Mouse (Mus musculus) small intestine, adult 2 months (tissue): ENCODE results near the gene Ranbp10.

ENCODE experiments used
- CTCF ChIP-seq: fragments of 200-500 bp; IDR thresholded peaks from 2 replicates; pipeline ENCODE4 v1.5.1; 2012; ENCODE audit warnings: low read depth, mild to moderate bottlenecking, control low read depth, inconsistent platforms, low read length, moderate library complexity, mixed read lengths; ENCODE audit not compliant: insufficient replicate concordance, insufficient read length; ENCODE audit errors: extremely low read depth
- POLR2A ChIP-seq: fragments of 200-500 bp; IDR thresholded peaks from 2 replicates; pipeline ENCODE4 v1.6.1; 2012; ENCODE audit warnings: low read depth, mild to moderate bottlenecking, control low read depth, inconsistent platforms, low read length, moderate library complexity

- TF ChIP-seq POLR2A = peak; percentile 45; the same call in 1 of the 2 replicates
- no peak for TF ChIP-seq CTCF
Measured at GRCm38 (mm10) chr8:105758277-105759108, 68.7 kb downstream of the Ranbp10 start, which contains the start of gene Gfod2.
